Mouse (Mus musculus) T-cell, adult 2 months (primary cell): ENCODE results near the gene Fbxw18.
"Not testable (repeated sequence)": the region's sequence is repeated elsewhere in the genome, so short reads cannot be mapped to it uniquely, and the experiment has no call there.

Source experiments
- DNase-seq: peaks from one replicate; pipeline ENCODE4 v3.0.0; 2022; ENCODE audit warnings: low spot score

Gene Fbxw18

DNA sequence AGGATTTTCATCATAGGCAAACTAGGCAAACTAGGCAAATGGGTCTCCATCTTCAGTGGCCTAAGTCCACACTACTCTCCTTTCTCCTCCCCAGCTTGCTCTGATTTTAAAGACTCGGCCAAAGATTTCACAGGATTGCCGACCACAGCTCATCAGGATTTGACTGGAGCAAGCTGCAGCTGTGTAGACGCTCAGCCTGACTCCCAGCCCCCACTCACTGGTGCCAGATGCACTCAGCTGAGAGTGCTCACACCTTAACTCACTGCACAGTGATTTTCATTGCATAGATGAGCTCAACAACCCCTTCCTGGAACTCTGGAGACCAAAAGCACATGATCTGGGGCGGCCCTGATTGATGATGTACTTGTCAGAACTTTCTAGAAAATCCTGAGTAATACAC, at the start of gene Fbxw18:
Gene Fbxw18 (minus strand): TSS at position 101 of the 400 bp plus-strand sequence.
- not testable (repeated sequence) for DNase-seq

DNA sequence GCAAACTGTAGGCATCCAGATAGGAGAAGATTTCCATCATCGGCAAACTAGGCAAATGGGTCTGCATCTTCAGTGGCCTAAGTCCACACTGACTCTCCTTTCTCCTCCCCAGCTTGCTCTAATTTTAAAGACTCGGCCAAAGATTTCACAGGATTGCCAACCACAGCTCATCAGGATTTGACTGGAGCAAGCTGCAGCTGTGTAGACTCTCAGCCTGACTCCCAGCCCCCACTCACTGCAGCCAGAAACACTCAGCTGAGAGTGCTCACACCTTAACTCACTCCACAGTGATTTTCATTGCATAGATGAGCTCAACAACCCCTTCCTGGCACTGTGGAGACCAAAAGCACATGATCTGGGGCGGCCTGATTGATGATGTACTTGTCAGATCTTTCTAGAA, 43.5 kb upstream of the Fbxw18 start, which contains the start of gene Fbxw26:
Gene Fbxw26 (minus strand): TSS at position 101 of the 400 bp plus-strand sequence.
- DNase-seq = not testable (repeated sequence)

DNA sequence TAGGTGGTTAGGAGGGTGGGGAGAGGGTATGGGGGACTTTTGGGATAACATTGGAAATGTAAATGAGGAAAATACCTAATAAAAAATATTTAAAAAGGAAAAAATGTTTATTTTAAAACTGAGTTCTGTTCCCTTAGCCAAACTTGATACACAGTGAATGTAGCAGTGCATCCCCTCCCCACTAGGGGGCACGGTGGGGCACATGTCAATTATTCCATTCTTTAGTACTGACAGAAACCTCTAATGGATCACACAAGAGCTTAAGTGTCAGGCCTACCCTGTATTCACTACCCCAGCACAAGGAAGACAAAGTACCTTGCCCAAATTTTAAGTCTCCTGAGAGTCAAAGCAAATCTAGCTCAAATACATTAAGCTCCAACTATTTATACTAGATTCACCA, 17.2 kb downstream of the Fbxw18 start:
- DNase-seq = no peak

DNA sequence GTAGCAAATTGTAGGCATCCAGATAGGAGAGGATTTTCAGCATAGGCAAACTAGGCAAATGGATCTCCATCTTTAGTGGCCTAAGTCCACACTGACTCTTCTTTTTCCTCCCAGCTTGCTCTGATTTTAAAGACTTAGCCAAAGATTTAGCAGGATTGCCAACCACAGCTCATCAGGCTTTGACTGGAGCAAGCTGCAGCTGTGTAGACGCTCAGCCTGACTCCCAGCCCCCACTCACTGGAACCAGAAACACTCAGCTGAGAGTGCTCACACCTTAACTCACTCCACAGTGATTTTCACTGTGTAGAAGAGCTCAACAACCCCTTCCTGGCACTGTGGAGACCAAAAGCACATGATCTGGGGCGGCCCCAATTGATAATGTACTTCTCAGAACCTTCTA, 37.9 kb downstream of the Fbxw18 start, which contains the start of gene Fbxw25:
Gene Fbxw25 (minus strand): TSS at position 101 of the 400 bp plus-strand sequence.
- not testable (repeated sequence) for DNase-seq
